Mouse (Mus musculus): ENCODE measurements around the gene B4galt5.

DNA sequence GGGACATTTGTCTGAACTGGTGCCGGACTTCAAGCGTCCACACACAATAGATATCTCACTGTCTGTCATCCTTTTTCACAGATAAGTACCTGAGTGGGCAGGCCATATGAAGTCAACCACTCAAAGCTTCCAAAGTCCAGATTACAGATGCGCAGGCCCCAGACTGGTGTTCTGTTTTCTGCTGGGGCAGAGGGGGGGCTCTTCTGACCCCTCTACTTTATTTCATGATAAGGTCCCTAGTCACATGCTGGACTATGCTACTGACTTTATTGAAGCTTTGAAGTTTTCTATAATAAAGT lies 11.8 kb downstream of the B4galt5 start:
- TF ChIP-seq CTCF (IDR thresholded peaks at IDR 0.05; ENCODE audit: borderline replicate concordance, insufficient read depth, low read length) (no peak), POLR2A (IDR thresholded peaks at IDR 0.05; ENCODE audit: low read depth, low read length) (no peak)

Data from embryonic fibroblast, embryonic 13.5 days (primary cell).